Mouse (Mus musculus) lung, postnatal 0 days (tissue): ENCODE data around the gene Arrdc2.

Experiments
- CTCF ChIP-seq: IDR thresholded peaks from 2 replicates; pipeline ENCODE4 v1.5.1; 2016; ENCODE audit warnings: antibody characterized with exemption, mild to moderate bottlenecking
- EP300 ChIP-seq: IDR thresholded peaks from 2 replicates; pipeline ENCODE4 v1.6.1; 2016; ENCODE audit warnings: antibody characterized with exemption, mild to moderate bottlenecking, control low read depth

- TF ChIP-seq CTCF (peak; percentile 30), EP300 (no peak)
Measured at GRCm38 (mm10) chr8:70868559-70869198, 29.2 kb upstream of the Arrdc2 start.
